ENCODE assay signal across 10 mouse cellular contexts in the genomic region with DNA sequence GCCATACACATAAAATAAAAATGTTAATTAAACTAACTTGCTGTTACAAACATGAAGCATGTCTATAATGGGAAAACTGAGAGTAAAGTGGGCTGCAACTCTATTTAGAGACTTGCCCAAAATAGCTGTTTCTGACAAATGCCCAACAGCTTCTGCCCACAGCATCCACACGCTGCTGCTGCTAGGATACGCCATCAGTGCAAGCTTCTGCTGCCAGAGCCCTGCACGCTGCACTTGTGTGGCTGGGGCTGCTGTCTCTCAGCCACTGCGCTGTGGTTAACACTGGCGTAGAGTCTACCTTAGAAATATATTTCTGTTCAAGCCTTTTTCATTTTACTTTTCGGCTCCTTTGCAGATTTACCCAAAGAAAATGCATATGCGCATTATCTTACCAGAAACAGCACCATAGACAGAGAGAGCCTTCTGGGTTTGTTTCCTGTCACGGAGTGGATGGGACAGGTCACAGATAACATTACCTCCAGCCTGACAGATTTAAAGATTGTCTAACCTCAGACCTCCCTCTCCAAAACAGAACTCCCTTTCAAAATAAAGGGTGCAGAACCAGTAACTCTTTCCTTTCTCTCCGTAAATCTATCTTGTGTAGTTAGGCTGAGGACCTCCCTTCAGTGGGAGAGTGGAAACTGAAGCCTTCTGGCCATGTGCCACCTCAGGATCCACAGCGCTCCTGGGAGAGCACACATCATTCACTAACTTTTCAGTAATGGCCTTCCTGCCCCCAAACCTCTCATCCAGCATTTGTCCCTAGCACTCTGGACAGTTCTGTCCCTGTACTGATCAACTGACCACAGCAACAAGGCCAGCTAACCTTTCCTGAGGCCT. TPM values are rescaled to one million over a fixed set of nuclear protein-coding genes. Genes with fewer than 3 reads are reported as not detected.
DNase-seq lines count a peak whose midpoint lies in the region; ATAC-seq and TF ChIP-seq lines count a peak whose summit lies in the region.
"Had no signal": no experiment of that assay in that cellular context is flagged by ENCODE, and none has a peak within 500 bp of the region (broad histone marks: within the 10 kb centered on the region; RNA-seq: fewer than 3 reads in every experiment).

No protein-coding gene starts in this region.

- H3K36me3 ChIP-seq in kidney, postnatal 0 days (ENCODE audit: insufficient read depth, low read length) = 0 out of 2 replicates have a peak, but pooled peaks cover 3% of the 10 kb centered on the region

- H3K27me3 ChIP-seq in kidney, postnatal 0 days (ENCODE audit: insufficient read depth, low read length) = no peaks in the 10 kb centered on the region

- H3K27ac ChIP-seq in kidney, postnatal 0 days = no peak overlapping the region

- H3K4me2 ChIP-seq in kidney, postnatal 0 days (ENCODE audit: low read length) = no peak overlapping the region

- H3K4me1 ChIP-seq in kidney, postnatal 0 days (replicated peaks; ENCODE audit: insufficient read depth, low read length) = peaks cover 7% of the 10 kb centered on the region; the same call in 1 of the 2 replicates

- H3K9me3 ChIP-seq in kidney, postnatal 0 days (replicated peaks; ENCODE audit: low read length) = no peaks in the 10 kb centered on the region

- DNase-seq in cerebellum, postnatal 10 days = peak; percentile 51 to 54
- no peak for DNase-seq in cerebellum, adult 11 months
- DNase-seq in kidney, postnatal 0 days (ENCODE audit: low spot score) = peak; percentile 39
- DNase-seq in kidney, adult 11 months = no peak
- DNase-seq in layer of hippocampus, adult 9-11 months = peak; percentile 91
- DNase-seq in right cerebral cortex, postnatal 10 days (ENCODE audit: low spot score in 2 of 2) = peak; percentile 83 to 91
- no peak for DNase-seq in gastrocnemius, postnatal 25 days
- no peak for DNase-seq in testis, postnatal 14 days (ENCODE audit: low spot score)
- DNase-seq: cerebellum, adult 8-10 months; thymus, postnatal 36 days had no signal

- no peak overlapping the region for H3K9ac ChIP-seq in kidney, postnatal 0 days (ENCODE audit: low read depth, low read length)

- no peak for ATAC-seq in kidney, postnatal 0 days (replicated peaks; ENCODE audit: low FRiP score, low read depth)

- H3K4me3 ChIP-seq in kidney, postnatal 0 days (replicated peaks; ENCODE audit: low read depth, low read length) = no peak overlapping the region

- no peak for TF ChIP-seq CTCF in kidney, postnatal 0 days (IDR thresholded peaks at IDR 0.05; ENCODE audit: low read depth)

- WGBS in kidney, postnatal 0 days = 68% methylated on average over 10 of the region's 10 CpGs

RNA-seq across cellular contexts. Expression of a gene that starts 12.4 kb away (rescaled TPM):
- 69.5 and 70.2 TPM in 2 replicates for polyA plus RNA-seq in kidney, postnatal 0 days (2015; fragmentation: Nextera tagmentation; extraction: Ambion mirVana)
- 100 to 1,000 TPM; 201 to 245 TPM for total RNA-seq in gastrocnemius, postnatal 25 days (2021)

RNA-seq across cellular contexts. Expression of a gene that starts 24.1 kb away (rescaled TPM):
- not detected in 2 replicates for polyA plus RNA-seq in kidney, postnatal 0 days (2015; fragmentation: Nextera tagmentation; extraction: Ambion mirVana)
- total RNA-seq in gastrocnemius, postnatal 25 days (2021) = not detected

RNA-seq across cellular contexts. Expression of a gene that starts 25.6 kb away (rescaled TPM):
- polyA plus RNA-seq in kidney, postnatal 0 days (2015; fragmentation: Nextera tagmentation; extraction: Ambion mirVana) = 1,042 and 1,140 TPM in 2 replicates
- total RNA-seq in gastrocnemius, postnatal 25 days (2021) = 100 to 1,000 TPM; 325 to 356 TPM

RNA-seq across cellular contexts. Expression of a gene that starts 44.4 kb away (rescaled TPM):
- 1.6 and 1.7 TPM in 2 replicates for polyA plus RNA-seq in kidney, postnatal 0 days (2015; fragmentation: Nextera tagmentation; extraction: Ambion mirVana)
- total RNA-seq in gastrocnemius, postnatal 25 days (2021) = under 1 TPM; 0.20 to 0.21 TPM

RNA-seq across cellular contexts. Expression of a gene that starts 45.3 kb away (rescaled TPM):
- polyA plus RNA-seq in kidney, postnatal 0 days (2015; fragmentation: Nextera tagmentation; extraction: Ambion mirVana) = 34.5 and 35.6 TPM in 2 replicates
- total RNA-seq in gastrocnemius, postnatal 25 days (2021) = 1 to 10 TPM; 2.5 to 2.9 TPM

Comparison
In these comparisons a context has a peak if more than half of its experiments do, and no peak if none do; other contexts are left out.
1. DNase-seq: peak in cerebellum, postnatal 10 days (2 of 2), kidney, postnatal 0 days (single experiment), layer of hippocampus, adult 9-11 months (single experiment) and right cerebral cortex, postnatal 10 days (2 of 2); none in cerebellum, adult 11 months (single experiment), kidney, adult 11 months (single experiment), gastrocnemius, postnatal 25 days (single experiment) and testis, postnatal 14 days (single experiment).